Mouse (Mus musculus): ENCODE data around the gene Sult6b2.

- TF ChIP-seq CTCF (IDR thresholded peaks at IDR 0.05), result no peak
- TF ChIP-seq EP300 (IDR thresholded peaks at IDR 0.05), result no peak
Measured at GRCm38 (mm10) chr6:142751365-142751764, 52.9 kb downstream of the Sult6b2 start.

Measured in lung, postnatal 0 days (tissue).